Mouse (Mus musculus) stomach, adult 2 months (tissue): Measurements from ENCODE around the gene Eid2b. TPM values are rescaled to one million over a fixed set of nuclear protein-coding genes. Genes with fewer than 3 reads are reported as not detected.

Experiments
- polyA plus RNA-seq: library from polyadenylated mRNA; depleted of rRNA; stranded (reverse); fragments of >200 nt; gene quantifications from 2 replicates; pipeline ENCODE4 v1.2.3, GENCODE M21; 2012; rRNA removed

The Eid2b gene
- polyA plus RNA-seq, result 4.4 and 9.7 TPM in 2 replicates

GRCm38 (mm10) chr7:28277615-28278278, at the start of gene Eid2b:
TSS of gene Eid2b (plus strand) at chr7:28277739.

DNA sequence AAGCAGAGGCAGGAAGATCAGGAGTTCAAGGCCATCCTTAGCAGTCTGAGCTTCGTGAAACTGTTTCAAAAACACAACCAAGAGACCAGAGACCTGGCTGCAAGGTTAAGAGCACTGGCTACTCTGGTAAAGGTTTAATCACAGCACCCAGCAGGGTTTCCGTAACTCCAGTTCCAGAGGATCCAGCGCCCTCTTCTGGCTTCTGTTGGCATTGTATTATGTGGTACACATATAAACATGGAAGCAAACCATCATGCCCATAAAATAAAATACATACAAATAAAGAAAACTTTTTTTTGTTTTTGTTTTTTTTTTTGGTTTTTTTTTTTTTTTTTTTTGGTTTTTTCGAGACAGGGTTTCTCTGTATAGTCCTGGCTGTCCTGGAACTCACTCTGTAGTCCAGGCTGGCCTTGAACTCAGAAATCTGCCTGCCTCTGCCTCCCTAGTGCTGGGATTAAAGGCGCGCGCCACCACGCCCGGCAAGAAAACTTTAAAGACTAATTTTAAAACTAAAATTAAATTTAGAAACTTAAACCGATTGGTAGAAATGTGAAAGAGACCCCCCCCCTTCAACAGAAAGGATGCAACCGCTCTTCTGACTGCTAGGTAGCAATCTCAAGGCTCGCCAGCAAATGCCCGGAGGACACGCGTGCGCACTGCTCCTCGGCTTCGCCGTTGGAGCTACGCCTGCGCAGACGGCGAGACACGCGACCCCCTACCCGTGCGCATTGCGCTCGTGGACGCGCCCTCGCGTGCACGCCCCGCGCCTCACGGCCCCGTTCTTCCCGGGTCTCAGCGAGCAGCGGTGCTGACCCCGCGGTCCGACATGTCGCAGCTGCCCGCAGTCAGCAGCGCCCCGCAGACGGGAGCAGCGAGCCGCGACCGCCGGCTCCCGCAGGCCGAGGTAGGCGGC, 10.2 kb upstream of the Eid2b start, which contains the start of gene Eid2:
Eid2 (plus strand) TSS at position 753 of the 913 bp plus-strand sequence.

DNA sequence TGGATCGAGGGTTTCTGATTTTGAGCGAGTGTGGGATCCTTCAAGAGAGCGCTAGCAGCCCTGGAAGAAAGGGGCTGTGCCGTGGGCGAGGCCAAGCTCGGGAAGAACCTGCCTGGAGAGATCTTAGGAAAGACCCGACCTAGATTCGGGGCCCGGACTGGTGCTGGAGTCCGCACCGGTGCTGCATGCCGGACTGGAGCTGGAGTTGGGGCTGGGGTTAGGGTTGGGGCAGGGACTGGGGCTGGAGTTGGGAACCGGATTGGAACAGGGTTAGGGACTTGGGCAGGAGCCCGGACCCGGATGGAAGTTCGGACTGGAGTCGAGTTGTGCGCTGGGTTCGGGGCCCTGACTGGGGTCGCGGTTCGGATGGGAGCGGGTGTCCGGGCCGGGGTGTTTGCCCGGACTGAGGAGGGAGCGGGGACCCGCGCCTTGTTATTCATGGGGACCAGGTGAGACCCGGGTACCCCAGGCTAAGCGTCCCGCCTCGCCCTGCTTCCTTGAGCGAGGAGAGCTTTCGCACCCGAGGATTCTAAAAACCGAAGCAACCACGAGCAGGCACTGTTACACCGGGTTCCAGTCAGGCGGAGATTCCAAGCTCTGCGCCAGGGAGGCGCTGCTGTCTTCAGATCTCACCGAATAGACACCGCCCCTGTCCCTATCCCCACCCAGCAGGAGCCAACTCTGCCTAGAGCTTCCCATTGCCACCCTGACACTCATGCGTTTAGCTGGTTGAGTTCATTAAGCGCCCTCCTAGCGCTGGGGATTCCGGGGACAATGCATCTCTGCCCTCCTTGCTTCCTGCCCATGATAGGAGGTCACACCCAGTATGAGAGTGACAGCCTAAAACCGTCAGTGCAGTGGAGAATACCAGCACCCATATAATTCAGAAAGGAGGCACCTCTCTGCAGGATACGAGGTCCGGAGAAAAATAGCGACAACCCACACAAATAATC, 13.4 kb downstream of the Eid2b start, which contains the start of gene Selenov:
Selenov (minus strand) TSS at position 549 of the 953 bp plus-strand sequence.

DNA sequence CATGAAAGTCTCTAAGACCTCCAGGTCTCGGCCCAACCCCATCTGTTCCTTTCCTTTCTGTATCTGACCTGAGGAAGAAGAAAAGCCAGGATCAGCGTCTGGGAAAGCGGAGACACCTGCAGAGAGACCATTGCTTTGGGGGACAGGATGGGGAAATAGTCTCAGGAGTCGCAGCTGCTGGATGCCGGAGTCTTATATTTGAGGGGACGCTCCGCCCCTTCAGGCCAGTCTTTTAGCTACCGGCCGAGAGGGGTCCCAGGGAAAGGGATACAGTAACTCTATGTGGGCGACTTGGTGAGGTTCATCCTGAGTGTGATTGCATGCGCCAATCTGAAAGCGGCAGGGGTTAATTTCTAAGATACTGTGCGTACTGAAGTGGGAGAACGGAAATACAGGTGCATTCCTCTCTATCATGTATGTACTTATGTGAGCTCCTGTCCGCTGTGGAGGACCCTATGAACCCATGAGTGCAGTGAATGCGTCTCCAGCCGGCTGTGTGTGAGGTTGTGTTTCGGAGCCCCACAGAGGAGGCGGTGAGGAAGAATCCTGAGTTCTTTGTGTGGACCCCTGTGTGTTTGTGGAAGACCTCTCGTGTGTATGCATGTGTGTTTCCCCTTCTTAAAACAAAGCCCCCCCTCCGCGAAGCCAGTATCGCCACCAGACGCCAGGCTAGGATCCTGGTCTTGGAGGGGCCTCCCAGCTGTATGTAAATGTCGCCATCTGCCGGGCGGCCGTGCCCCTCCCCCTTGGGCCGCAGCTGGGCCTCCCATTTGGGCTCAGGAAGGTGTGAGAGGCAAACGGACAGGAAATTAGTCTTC, 24.3 kb downstream of the Eid2b start, which contains the start of gene Dll3:
Dll3 (minus strand) TSS at position 623 of the 818 bp plus-strand sequence.

DNA sequence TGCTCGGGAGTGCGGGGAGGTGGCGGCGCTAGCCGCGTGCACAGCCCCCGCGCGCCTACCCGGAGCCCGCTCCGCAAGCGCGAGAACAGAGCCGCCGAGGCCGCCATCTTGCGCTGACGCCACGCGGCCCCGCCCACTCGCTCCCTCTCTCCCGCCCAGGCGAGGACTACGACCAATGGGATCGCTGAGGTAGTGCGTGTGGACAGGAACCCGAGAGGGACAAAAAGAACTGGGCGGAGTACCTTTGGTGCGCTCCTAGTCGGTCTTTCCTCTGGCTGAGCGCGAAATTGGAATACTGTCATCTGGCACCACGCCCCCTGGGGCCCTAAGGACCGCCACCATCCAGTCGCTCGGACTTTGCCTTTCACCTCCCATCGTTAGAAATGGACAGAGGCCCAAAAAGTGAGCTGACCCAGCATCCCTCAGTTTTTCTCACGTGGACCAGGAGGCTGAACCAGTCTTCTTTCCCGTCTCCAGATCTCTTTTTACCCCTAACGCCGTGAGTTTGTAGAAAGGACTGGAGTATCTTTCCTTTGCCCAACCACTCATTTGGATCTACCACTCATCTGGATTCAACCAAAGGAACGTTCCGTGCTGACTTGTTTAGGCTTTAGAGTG, 34.5 kb downstream of the Eid2b start, which contains the start of gene Timm50:
Timm50 (minus strand) TSS at position 147 of the 618 bp plus-strand sequence.

Other genes with a start within 250 kb of the Eid2b start
- 43.1 and 46.4 TPM in 2 replicates for gene Psmc4, start 227.6 kb upstream of the Eid2b start, polyA plus RNA-seq
- gene Fcgbp, start 206.5 kb upstream of the Eid2b start, polyA plus RNA-seq, result 108 and 143 TPM in 2 replicates
- 0.01 and 0.03 TPM in 2 replicates for gene 9530053A07Rik, start 148.3 kb upstream of the Eid2b start, polyA plus RNA-seq
- gene Fbl, start 108.0 kb upstream of the Eid2b start, polyA plus RNA-seq, result 13.0 and 31.1 TPM in 2 replicates
- 24.2 and 25.2 TPM in 2 replicates for gene Dyrk1b, start 98.3 kb upstream of the Eid2b start, polyA plus RNA-seq
- 3.5 and 4.9 TPM in 2 replicates for gene Eid2, start 9.9 kb upstream of the Eid2b start, polyA plus RNA-seq
- not detected in 2 replicates for gene Selenov, start 13.4 kb downstream of the Eid2b start, polyA plus RNA-seq
- gene Dll3, start 24.5 kb downstream of the Eid2b start, polyA plus RNA-seq, result 0.03 and 0.28 TPM in 2 replicates
- gene Timm50, start 34.3 kb downstream of the Eid2b start, polyA plus RNA-seq, result 40.2 and 50.9 TPM in 2 replicates
- gene Supt5, start 61.0 kb downstream of the Eid2b start, polyA plus RNA-seq, result 52.0 and 56.5 TPM in 2 replicates
- 364 and 449 TPM in 2 replicates for gene Rps16, start 72.9 kb downstream of the Eid2b start, polyA plus RNA-seq
- 12.3 and 14.5 TPM in 2 replicates for gene Plekhg2, start 94.9 kb downstream of the Eid2b start, polyA plus RNA-seq
- gene Zfp36, start 102.5 kb downstream of the Eid2b start, polyA plus RNA-seq, result 27.8 and 36.2 TPM in 2 replicates
- 28.9 and 39.5 TPM in 2 replicates for gene Med29, start 115.0 kb downstream of the Eid2b start, polyA plus RNA-seq
- gene Paf1, start 115.2 kb downstream of the Eid2b start, polyA plus RNA-seq, result 69.9 and 73.0 TPM in 2 replicates
- 0.89 and 2.4 TPM in 2 replicates for gene Gmfg, start 159.7 kb downstream of the Eid2b start, polyA plus RNA-seq
- gene Lrfn1, start 174.2 kb downstream of the Eid2b start, polyA plus RNA-seq, result 2.3 and 5.8 TPM in 2 replicates
- gene Ifnl2, start 232.7 kb downstream of the Eid2b start, polyA plus RNA-seq, result not detected in 2 replicates
- gene Ifnl3, start 245.1 kb downstream of the Eid2b start, polyA plus RNA-seq, result not detected in 2 replicates